Mouse (Mus musculus) MEL (cell line): Measurements from ENCODE around the gene Cntf. TPM values are rescaled to one million over a fixed set of nuclear protein-coding genes. Genes with fewer than 3 reads are reported as not detected.
"Not testable (repeated sequence)": the region's sequence is repeated elsewhere in the genome, so short reads cannot be mapped to it uniquely, and the experiment has no call there.

Source experiments
- DNase-seq: peaks from one replicate; pipeline ENCODE4 v3.0.0; 2011; ENCODE audit warnings: low read depth, low spot score
- H3K27ac ChIP-seq: 2 replicates; pipeline ENCODE4 v1.5.1; 2012; ENCODE audit warnings: low read depth, mild to moderate bottlenecking, control low read depth, low read length, moderate library complexity; ENCODE audit not compliant: control insufficient read depth
- H3K27me3 ChIP-seq, 2 experiments: fragments of 150-350 bp in 1 of 2; sonication (generic) in 1 of 2; 2 replicates each; pipeline ENCODE4 v1.6.1; 2012; ENCODE audit warnings: low read length in 2 of 2, mild to moderate bottlenecking in 2 of 2, improper control_type of control experiment in 1 of 2, moderate library complexity in 1 of 2; ENCODE audit not compliant: insufficient read depth in 2 of 2, control insufficient read depth in 1 of 2
- H3K36me3 ChIP-seq, 2 experiments: 2 replicates each; pipeline ENCODE4 v1.6.1; 2012 to 2014; ENCODE audit warnings: low read length in 2 of 2, improper control_type of control experiment in 1 of 2, inconsistent platforms in 1 of 2, mild to moderate bottlenecking in 1 of 2; ENCODE audit not compliant: insufficient read depth in 2 of 2, control insufficient read depth in 1 of 2
- H3K4me1 ChIP-seq, 2 experiments: fragments of 150-350 bp in 1 of 2; sonication (generic) in 1 of 2; 2 replicates each; pipeline ENCODE4 v1.6.1; 2012; ENCODE audit warnings: low read length in 2 of 2, improper control_type of control experiment in 1 of 2, mild to moderate bottlenecking in 1 of 2; ENCODE audit not compliant: insufficient read depth in 2 of 2, control insufficient read depth in 1 of 2
- H3K4me3 ChIP-seq, 2 experiments: fragments of 150-350 bp in 1 of 2; sonication (generic) in 1 of 2; 2 replicates each; pipeline ENCODE4 v1.5.1; 2012; ENCODE audit warnings: low read depth in 2 of 2, low read length in 2 of 2, mild to moderate bottlenecking in 2 of 2, moderate library complexity in 2 of 2, control low read depth in 1 of 2, improper control_type of control experiment in 1 of 2; ENCODE audit not compliant: control insufficient read depth in 1 of 2, insufficient read depth in 1 of 2
- H3K79me2 ChIP-seq: 2 replicates; pipeline ENCODE4 v1.6.1; 2012; ENCODE audit warnings: mild to moderate bottlenecking, low read length, moderate library complexity; ENCODE audit not compliant: control insufficient read depth, poor library complexity, insufficient read depth
- H3K9ac ChIP-seq: 2 replicates; pipeline ENCODE4 v1.6.1; 2012; ENCODE audit warnings: low read depth, mild to moderate bottlenecking, control low read depth, low read length, moderate library complexity; ENCODE audit not compliant: control insufficient read depth, poor library complexity, severe bottlenecking
- H3K9me3 ChIP-seq: fragments of 150-350 bp; sonication (generic); replicated peaks from 2 replicates; pipeline ENCODE4 v1.6.1; 2012; ENCODE audit warnings: mild to moderate bottlenecking, low read length, improper control_type of control experiment, moderate library complexity; ENCODE audit not compliant: insufficient read depth
- BHLHE40 ChIP-seq: IDR thresholded peaks from 2 replicates; pipeline ENCODE4 v1.6.1; 2012; ENCODE audit warnings: low read depth, mild to moderate bottlenecking, inconsistent platforms, low read length, improper control_type of control experiment, borderline replicate concordance
- CHD1 ChIP-seq: IDR thresholded peaks from 2 replicates; pipeline ENCODE4 v1.6.1; 2012; ENCODE audit warnings: low read depth, mild to moderate bottlenecking, inconsistent platforms, low read length, improper control_type of control experiment
- CTCF ChIP-seq, 3 experiments: IDR thresholded peaks in 2 of 3; conservative IDR thresholded peaks in 1 of 3; 2 replicates each; pipeline ENCODE4 v1.5.1; 2011 to 2012; ENCODE audit warnings: low read length in 3 of 3, low read depth in 2 of 3, mild to moderate bottlenecking in 2 of 3, improper control_type of control experiment in 1 of 3, inconsistent platforms in 1 of 3, mixed read lengths in 1 of 3, moderate library complexity in 1 of 3; ENCODE audit not compliant: control insufficient read depth in 1 of 3, insufficient read depth in 1 of 3, poor library complexity in 1 of 3, severe bottlenecking in 1 of 3
- E2F4 ChIP-seq: IDR thresholded peaks from 2 replicates; pipeline ENCODE4 v1.6.1; 2011; ENCODE audit warnings: low read depth, low read length, improper control_type of control experiment, borderline replicate concordance
- ELF1 ChIP-seq: IDR thresholded peaks from 2 replicates; pipeline ENCODE4 v1.6.1; 2014; ENCODE audit warnings: low read depth, mild to moderate bottlenecking, inconsistent platforms, low read length, improper control_type of control experiment, moderate library complexity
- EP300 ChIP-seq, 2 experiments: IDR thresholded peaks; 2 replicates each; pipeline ENCODE4 v1.6.1; 2011; ENCODE audit warnings: improper control_type of control experiment in 2 of 2, low read length in 2 of 2, low read depth in 1 of 2, mild to moderate bottlenecking in 1 of 2
- ETS1 ChIP-seq: IDR thresholded peaks from 2 replicates; pipeline ENCODE4 v1.6.1; 2012; ENCODE audit warnings: low read depth, mild to moderate bottlenecking, inconsistent platforms, low read length, improper control_type of control experiment, moderate library complexity
- KAT2A ChIP-seq: conservative IDR thresholded peaks from 2 replicates; pipeline ENCODE4 v1.6.1; 2012; ENCODE audit warnings: low read depth, low read length, improper control_type of control experiment, inconsistent platforms
- MAFK ChIP-seq: IDR thresholded peaks from 2 replicates; pipeline ENCODE4 v1.6.1; 2011; ENCODE audit warnings: low read depth, mild to moderate bottlenecking, low read length, improper control_type of control experiment, borderline replicate concordance
- NELFE ChIP-seq: IDR thresholded peaks from 2 replicates; pipeline ENCODE4 v1.6.1; 2011; ENCODE audit warnings: low read depth, low read length, improper control_type of control experiment
- NRF1 ChIP-seq: IDR thresholded peaks from 2 replicates; pipeline ENCODE4 v1.6.1; 2014; ENCODE audit warnings: low read depth, mild to moderate bottlenecking, inconsistent platforms, low read length, improper control_type of control experiment, moderate library complexity; ENCODE audit not compliant: poor library complexity, insufficient read depth, severe bottlenecking
- POLR2AphosphoS5 ChIP-seq: IDR thresholded peaks from 2 replicates; pipeline ENCODE4 v1.6.1; 2012; ENCODE audit warnings: low read depth, borderline replicate concordance, mild to moderate bottlenecking, inconsistent platforms, low read length, moderate library complexity, mixed read lengths
- RAD21 ChIP-seq: IDR thresholded peaks from 2 replicates; pipeline ENCODE4 v1.6.1; 2011; ENCODE audit warnings: mild to moderate bottlenecking, low read depth, low read length, improper control_type of control experiment
- RCOR1 ChIP-seq: IDR thresholded peaks from 2 replicates; pipeline ENCODE4 v1.6.1; 2012; ENCODE audit warnings: low read depth, mild to moderate bottlenecking, inconsistent platforms, low read length, improper control_type of control experiment
- SMC3 ChIP-seq: IDR thresholded peaks from 2 replicates; pipeline ENCODE4 v1.6.1; 2011; ENCODE audit warnings: low read depth, low read length, improper control_type of control experiment
- USF1 ChIP-seq: IDR thresholded peaks from 2 replicates; pipeline ENCODE4 v1.6.1; 2014; ENCODE audit warnings: low read depth, mild to moderate bottlenecking, inconsistent platforms, low read length, improper control_type of control experiment, moderate library complexity
- ZC3H11A ChIP-seq: IDR thresholded peaks from 2 replicates; pipeline ENCODE4 v1.6.1; 2012; ENCODE audit warnings: low read depth, mild to moderate bottlenecking, inconsistent platforms, low read length, improper control_type of control experiment
- ZKSCAN1 ChIP-seq: IDR thresholded peaks from 2 replicates; pipeline ENCODE4 v1.6.1; 2012; ENCODE audit warnings: low read depth, mild to moderate bottlenecking, inconsistent platforms, low read length, improper control_type of control experiment, moderate library complexity
- ZMIZ1 ChIP-seq: IDR thresholded peaks from 2 replicates; pipeline ENCODE4 v1.6.1; 2012; ENCODE audit warnings: low read depth, mild to moderate bottlenecking, inconsistent platforms, low read length, improper control_type of control experiment, moderate library complexity
- ZNF384 ChIP-seq: IDR thresholded peaks from 2 replicates; pipeline ENCODE4 v1.6.1; 2012; ENCODE audit warnings: low read depth, mild to moderate bottlenecking, inconsistent platforms, low read length, improper control_type of control experiment
- polyA plus RNA-seq, 2 experiments: library from polyadenylated mRNA; stranded (reverse) in 1 of 2; unstranded in 1 of 2; fragments of >175 nt in 1 of 2; fragments of >200 nt in 1 of 2; gene quantifications; 2 replicates each; pipeline versions ENCODE4 v1.2.1 to v1.2.4; 2012; ENCODE audit warnings: low replicate concordance in 2 of 2, low read depth in 1 of 2; ENCODE audit not compliant: insufficient read length in 2 of 2, insufficient read depth in 1 of 2, missing spikeins in 1 of 2
- total RNA-seq: library from RNA; depleted of rRNA; stranded (reverse); fragments of 300-350 nt; gene quantifications from 2 replicates; pipeline ENCODE4 v1.2.3, GENCODE M21; 2012

The Cntf gene
- total and polyA plus RNA-seq, 3 experiments, result 3.2 to 8.2 TPM; not detected in 1

DNA sequence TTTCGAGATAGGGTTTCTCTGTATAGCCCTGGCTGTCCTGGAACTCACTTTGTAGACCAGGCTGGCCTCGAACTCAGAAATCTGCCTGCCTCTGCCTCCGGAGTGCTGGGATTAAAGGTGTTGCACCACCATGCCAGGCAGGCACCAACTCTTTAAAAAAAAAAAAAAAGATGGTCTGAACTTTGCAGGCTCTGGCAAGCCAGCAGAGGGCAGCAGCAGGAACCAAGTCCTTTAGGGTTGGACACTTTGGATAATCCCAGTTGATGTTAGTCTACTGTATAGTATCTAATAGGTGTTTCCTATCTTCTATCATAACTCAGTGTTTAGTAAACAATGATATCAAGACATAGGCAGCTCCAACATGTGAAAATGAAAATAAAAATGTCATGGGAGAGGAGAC lies 43.1 kb downstream of the Cntf start:
- Histone ChIP-seq H3K9me3 (no peaks in the 10 kb centered on the region), H3K27me3 (no peaks in the 10 kb centered on the region; a peak in 1 of 4 replicates), H3K27ac (no peak overlapping the region), H3K79me2 (no peaks in the 10 kb centered on the region)
- DNase-seq, result peak; percentile 9
- TF ChIP-seq POLR2AphosphoS5 (no peak), ELF1 (no peak), MAFK (no peak), BHLHE40 (no peak), USF1 (no peak), SMC3 (peak; percentile 67), CHD1 (no peak), NRF1 (no peak), RAD21 (peak; percentile 30), CTCF (IDR thresholded peaks at IDR 0.05 in 2 of 3, conservative IDR thresholded peaks at IDR 0.05 in 1 of 3; ENCODE audit: control insufficient read depth in 1 of 3, insufficient read depth in 1 of 3, low read depth in 2 of 3, low read length in 3 of 3, poor library complexity in 1 of 3, severe bottlenecking in 1 of 3) (peak in 2 of 3 experiments; percentile 37 to 47; a peak in 3 of 6 replicates), ZC3H11A (0 out of 2 replicates have a peak, but pooled peaks have one; percentile 8), ZNF384 (peak; percentile 87), EP300 (IDR thresholded peaks at IDR 0.05; ENCODE audit: low read depth in 1 of 2, low read length in 2 of 2) (no peak), RCOR1 (no peak), NELFE (no peak), ETS1 (no peak), KAT2A (no peak), E2F4 (no peak), ZKSCAN1 (no peak), ZMIZ1 (no peak)
- TF ChIP-seq, all 39 proteins: peak for 5
- Histone ChIP-seq H3K36me3 (no peaks in the 10 kb centered on the region), H3K4me3 (no peak overlapping the region), H3K9ac (no peak overlapping the region), H3K4me1 (no peaks in the 10 kb centered on the region)

DNA sequence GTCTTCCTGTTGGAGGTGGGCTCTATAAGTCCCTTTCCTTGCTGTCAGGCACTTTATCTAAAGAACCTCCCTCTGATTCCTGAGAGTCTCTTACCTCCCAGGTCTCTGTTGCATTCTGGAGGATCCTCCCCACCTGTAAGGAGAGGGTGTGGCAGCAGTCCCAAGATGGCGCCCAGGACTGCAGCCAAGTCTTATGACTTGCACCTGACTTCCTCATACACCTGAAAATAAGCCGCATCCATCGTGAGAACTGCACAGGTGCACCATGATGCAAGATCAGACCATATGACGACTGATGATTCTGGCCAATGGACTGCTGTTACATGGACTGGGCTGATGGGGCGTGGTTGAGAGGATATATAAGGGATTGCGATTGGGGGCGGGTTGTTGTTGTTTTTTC lies 43.8 kb downstream of the Cntf start:
- not testable (repeated sequence) for H3K27me3 ChIP-seq, H3K9me3 ChIP-seq, H3K4me1 ChIP-seq, H3K9ac ChIP-seq, H3K36me3 ChIP-seq, H3K4me3 ChIP-seq, H3K79me2 ChIP-seq, DNase-seq, H3K27ac ChIP-seq

DNA sequence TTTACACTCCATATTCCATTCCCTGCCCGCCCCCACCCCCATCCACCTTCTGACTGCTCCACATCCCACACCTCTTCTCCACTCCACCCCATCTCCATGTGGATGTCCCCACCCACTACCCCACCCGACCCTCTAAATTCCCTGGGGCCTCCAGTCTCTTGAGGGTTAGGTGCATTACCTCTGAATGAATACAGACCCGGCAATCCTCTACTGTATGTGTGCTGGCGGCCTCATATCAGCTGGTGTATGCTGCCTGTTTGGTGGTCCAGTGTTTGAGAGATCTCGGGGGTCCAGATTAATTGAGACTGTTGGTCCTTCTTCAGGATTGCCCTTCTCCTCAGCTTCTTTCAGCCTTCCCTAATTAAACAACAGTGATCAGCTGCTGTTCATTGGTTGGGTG lies 44.5 kb downstream of the Cntf start:
- not testable (repeated sequence) for H3K9me3 ChIP-seq

More for the DNA sequence above, 44.5 kb downstream of the Cntf start:
- H3K79me2 ChIP-seq, H3K4me1 ChIP-seq, H3K9ac ChIP-seq, H3K36me3 ChIP-seq, DNase-seq, H3K27ac ChIP-seq, H3K4me3 ChIP-seq, H3K27me3 ChIP-seq: not testable (repeated sequence)
